Mouse (Mus musculus) liver, embryonic 14.5 days (tissue): Measurements from ENCODE around the gene Sept3. TPM values are rescaled to one million over a fixed set of nuclear protein-coding genes. Genes with fewer than 3 reads are reported as not detected.
A peak's percentile ranks its signal among the peaks of the same experiment; 100 is the strongest.

ENCODE experiments used
- ATAC-seq: fragments of 200-750 bp; cut with Nextera tagmentation; 2 replicates; pipeline ENCODE4 v1.8.0; 2017; ENCODE audit warnings: moderate number of reproducible peaks, mild to moderate bottlenecking, moderate library complexity; ENCODE audit not compliant: insufficient read depth
- DNase-seq, 3 experiments: peaks; one replicate each; pipeline ENCODE4 v3.0.0-alpha.2; 2012 to 2013; ENCODE audit warnings: low read depth in 3 of 3, low spot score in 3 of 3
- H3K27ac ChIP-seq: fragments of 300-500 bp; sonication (generic); 2 replicates; pipeline ENCODE4 v1.5.1; 2014; ENCODE audit warnings: moderate library complexity, mild to moderate bottlenecking, control low read depth, inconsistent platforms
- H3K27me3 ChIP-seq: fragments of 300-500 bp; sonication (generic); 2 replicates; pipeline ENCODE4 v1.6.1; 2014; ENCODE audit warnings: mild to moderate bottlenecking, low read length, moderate library complexity; ENCODE audit not compliant: control insufficient read depth, insufficient read depth
- H3K36me3 ChIP-seq: fragments of 300-500 bp; sonication (generic); replicated peaks from 2 replicates; pipeline ENCODE4 v1.6.1; 2014; ENCODE audit warnings: low read depth; ENCODE audit not compliant: control insufficient read depth, insufficient read depth
- H3K4me1 ChIP-seq, 2 experiments: fragments of 200-500 bp in 1 of 2; fragments of 300-500 bp in 1 of 2; sonication (generic) in 1 of 2; replicated peaks; 2 replicates each; pipeline ENCODE4 v1.6.1; 2012 to 2014; ENCODE audit warnings: antibody characterized with exemption in 1 of 2, inconsistent platforms in 1 of 2, low read length in 1 of 2; ENCODE audit not compliant: control insufficient read depth in 2 of 2, insufficient read depth in 2 of 2
- H3K4me2 ChIP-seq: fragments of 300-500 bp; sonication (generic); 2 replicates; pipeline ENCODE4 v1.6.1; 2014; ENCODE audit warnings: low read depth, mild to moderate bottlenecking, control low read depth, moderate library complexity
- H3K4me3 ChIP-seq, 2 experiments: fragments of 200-500 bp in 1 of 2; fragments of 300-500 bp in 1 of 2; sonication (generic) in 1 of 2; 2 replicates each; pipeline ENCODE4 v1.5.1; 2012 to 2014; ENCODE audit warnings: low read depth in 2 of 2, low read length in 2 of 2, mild to moderate bottlenecking in 2 of 2, control low read depth in 1 of 2, inconsistent platforms in 1 of 2, moderate library complexity in 1 of 2; ENCODE audit not compliant: insufficient read depth in 1 of 2
- H3K9ac ChIP-seq: fragments of 300-500 bp; sonication (generic); replicated peaks from 2 replicates; pipeline ENCODE4 v1.6.1; 2014; ENCODE audit warnings: mild to moderate bottlenecking, control low read depth, moderate library complexity
- H3K9me3 ChIP-seq: fragments of 300-500 bp; sonication (generic); 2 replicates; pipeline ENCODE4 v1.6.1; 2016; ENCODE audit warnings: low read length, mixed read lengths; ENCODE audit not compliant: control insufficient read depth
- CTCF ChIP-seq: IDR thresholded peaks from 2 replicates; pipeline ENCODE4 v1.5.1; 2016; ENCODE audit warnings: antibody characterized with exemption, low read depth, control low read depth
- EP300 ChIP-seq: IDR thresholded peaks from 2 replicates; pipeline ENCODE4 v1.6.1; 2016; ENCODE audit warnings: antibody characterized with exemption, low read depth
- whole genome bisulfite sequencing: fragments of 180-500 bp; shearing (Covaris S2); extraction: QIAGEN DNeasy Blood & Tissue Kit; methylation state at CpG from one replicate; pipeline ENCODE4 v1.1.7; 2014; ENCODE audit not compliant: insufficient replicate concordance; 5-methylcytosine and 5-hydroxymethylcytosine counted together
- polyA plus RNA-seq, 2 experiments: library from polyadenylated mRNA; depleted of rRNA in 1 of 2; stranded (reverse) in 1 of 2; unstranded in 1 of 2; fragments of >200 nt; fragmentation: Nextera tagmentation in 1 of 2; extraction: Ambion mirVana in 1 of 2; gene quantifications; 2 replicates each; pipeline versions ENCODE4 v1.2.1 to v1.2.3; 2012 to 2014

Gene Sept3
- polyA plus RNA-seq, 2 experiments, result 0.12 TPM; not detected in 1

- no peak overlapping the region for H3K4me3 ChIP-seq
- ATAC-seq (no peak), DNase-seq (no peak)
- H3K27me3 ChIP-seq, result peaks cover 4% of the 10 kb centered on the region; the same call in 1 of the 2 replicates
- H3K36me3 ChIP-seq, result no peaks in the 10 kb centered on the region
- no peaks in the 10 kb centered on the region for H3K9me3 ChIP-seq
- H3K9ac ChIP-seq, result no peak overlapping the region
- WGBS, result 27% methylated on average over 7 of the region's 7 CpGs
- no peak overlapping the region for H3K27ac ChIP-seq
- H3K4me2 ChIP-seq, result no peak overlapping the region
- peaks cover 0 to 10% of the 10 kb centered on the region in 2 experiments; a peak in 2 of 4 replicates for H3K4me1 ChIP-seq
- TF ChIP-seq EP300 (no peak), CTCF (no peak)
Measured at GRCm38 (mm10) chr15:82293271-82293711, 18.6 kb downstream of the Sept3 start.

GRCm38 (mm10) chr15:82294059-82294458 is 19.4 kb downstream of the Sept3 start:
- Histone ChIP-seq H3K27ac (no peak overlapping the region), H3K4me2 (no peak overlapping the region), H3K4me3 (no peak overlapping the region), H3K4me1 (peaks cover 0 to 10% of the 10 kb centered on the region in 2 experiments; a peak in 2 of 4 replicates), H3K27me3 (peaks cover 4% of the 10 kb centered on the region; the same call in 1 of the 2 replicates), H3K9me3 (no peaks in the 10 kb centered on the region), H3K36me3 (no peaks in the 10 kb centered on the region), H3K9ac (no peak overlapping the region)
- ATAC-seq (no peak), DNase-seq (no peak)
- 41% methylated on average over 8 of the region's 8 CpGs for WGBS
- TF ChIP-seq CTCF (peak; percentile 75), EP300 (no peak)

- Histone ChIP-seq H3K9ac (no peak within 1 kb of the TSS), H3K27me3 (no peaks in the 10 kb centered on the region), H3K4me3 (no peak within 1 kb of the TSS), H3K9me3 (no peaks in the 10 kb centered on the region), H3K4me1 (peaks cover 0 to 10% of the 10 kb centered on the region in 2 experiments; a peak in 2 of 4 replicates), H3K27ac (no peak within 1 kb of the TSS), H3K4me2 (0 out of 2 replicates have a peak within 1 kb of the TSS, but pooled peaks have one; percentile 20), H3K36me3 (no peaks in the 10 kb centered on the region)
- 54% methylated on average over 39 of the region's 39 CpGs for WGBS
- TF ChIP-seq EP300 (no peak), CTCF (no peak)
- ATAC-seq (no peak; the same call in 1 of the 2 replicates), DNase-seq (no peak)
Measured at GRCm38 (mm10) chr15:82298764-82299561, 24.3 kb downstream of the Sept3 start, which contains the start of gene Wbp2nl. Gene Wbp2nl, plus strand, starts transcription at chr15:82298954.

GRCm38 (mm10) chr15:82307107-82307506 is 32.4 kb downstream of the Sept3 start:
- Histone ChIP-seq H3K9ac (no peak overlapping the region), H3K4me3 (no peak overlapping the region), H3K36me3 (no peaks in the 10 kb centered on the region), H3K27ac (no peak overlapping the region), H3K4me2 (no peak overlapping the region), H3K27me3 (no peaks in the 10 kb centered on the region), H3K9me3 (no peaks in the 10 kb centered on the region), H3K4me1 (peaks cover 0 to 5% of the 10 kb centered on the region in 2 experiments; a peak in 2 of 4 replicates)
- DNase-seq (no peak), ATAC-seq (no peak)
- TF ChIP-seq EP300 (no peak), CTCF (no peak)
- WGBS, result 74% methylated on average over 3 of the region's 3 CpGs

GRCm38 (mm10) chr15:82308416-82308815 is 33.7 kb downstream of the Sept3 start:
- no peaks in the 10 kb centered on the region for H3K9me3 ChIP-seq
- 61% methylated on average over 3 of the region's 3 CpGs for WGBS
- DNase-seq (no peak), ATAC-seq (no peak)
- H3K27me3 ChIP-seq, result no peaks in the 10 kb centered on the region
- no peak overlapping the region for H3K4me2 ChIP-seq
- no peak overlapping the region for H3K9ac ChIP-seq
- no peaks in the 10 kb centered on the region for H3K36me3 ChIP-seq
- TF ChIP-seq EP300 (no peak), CTCF (no peak)
- peaks cover 0 to 5% of the 10 kb centered on the region in 2 experiments; a peak in 2 of 4 replicates for H3K4me1 ChIP-seq
- no peak overlapping the region for H3K4me3 ChIP-seq
- H3K27ac ChIP-seq, result no peak overlapping the region
